Mouse (Mus musculus): ENCODE data around the gene Kcnj2. TPM values are rescaled to one million over a fixed set of nuclear protein-coding genes. Genes with fewer than 3 reads are reported as not detected.

Gene Kcnj2
- 2.0 TPM for polyA plus RNA-seq (2012; fragmentation: generic; extraction: Trizol)

DNA sequence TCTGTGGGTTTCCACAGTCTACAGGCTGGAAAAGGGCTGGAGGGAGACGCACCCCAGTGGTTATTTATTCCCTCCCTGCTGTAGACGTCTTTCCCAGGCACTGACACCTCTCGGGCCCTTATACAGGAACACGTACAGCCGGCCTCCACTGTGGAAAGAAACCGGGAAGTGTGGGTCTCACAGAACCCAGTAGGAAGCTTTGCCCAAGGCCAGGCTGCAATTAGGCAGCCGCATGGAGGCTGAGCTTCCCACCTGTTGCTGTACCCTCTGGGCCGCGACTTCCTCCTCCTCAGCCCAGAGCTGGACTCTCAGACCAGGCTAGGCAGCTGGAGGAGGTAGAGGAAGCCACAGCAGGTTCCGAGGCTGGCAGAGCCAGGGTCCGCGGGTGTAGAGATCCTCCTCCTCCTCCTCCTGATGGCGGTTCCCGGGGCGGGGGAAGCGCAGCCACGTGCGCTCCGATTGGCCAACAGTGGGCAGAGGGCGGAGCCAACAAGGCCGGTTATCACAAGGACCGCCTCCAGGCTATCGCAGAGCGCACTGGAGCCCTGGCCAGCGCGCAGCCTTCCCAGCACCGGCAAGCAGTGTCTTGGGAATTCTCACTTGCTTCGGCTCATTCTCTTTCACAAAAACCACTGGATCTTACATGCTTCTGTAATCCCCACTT lies at the start of gene Kcnj2:
Gene Kcnj2 (plus strand): TSS at position 530 of the 664 bp plus-strand sequence.
- Histone ChIP-seq H3K4me2 (ENCODE audit: low read depth) (peak within 1 kb of the TSS; percentile 87), H3K4me3 (peak within 1 kb of the TSS; percentile 46), H3K27me3 (ENCODE audit: control insufficient read depth, insufficient read depth, insufficient read length) (no peaks in the 10 kb centered on the region), H3K36me3 (ENCODE audit: control insufficient read depth, insufficient read depth) (no peaks in the 10 kb centered on the region), H3ac (ENCODE audit: control insufficient read depth, insufficient read length) (no peak within 1 kb of the TSS), H3K79me2 (ENCODE audit: control insufficient read depth, insufficient read depth) (peaks cover 8% of the 10 kb centered on the region)
- TF ChIP-seq MAX (IDR thresholded peaks at IDR 0.05; ENCODE audit: low read depth) (no peak), SRF (IDR thresholded peaks at IDR 0.05; ENCODE audit: control insufficient read depth, insufficient read length, low read depth) (no peak), REST (IDR thresholded peaks at IDR 0.05; ENCODE audit: insufficient read depth, insufficient read length) (no peak), MYOG (IDR thresholded peaks at IDR 0.05; ENCODE audit: control insufficient read depth in 1 of 3, insufficient read depth in 1 of 3, insufficient read length in 2 of 3, low read depth in 2 of 3) (peak in 2 of 3 experiments; percentile 16 to 49), MYOD1 (IDR thresholded peaks at IDR 0.05; ENCODE audit: control insufficient read depth in 1 of 3, insufficient read length in 2 of 3, low read depth in 2 of 3) (peak; percentile 9 to 66 (median 58)), E2F4 (IDR thresholded peaks at IDR 0.05; ENCODE audit: insufficient read depth) (no peak), USF1 (IDR thresholded peaks at IDR 0.05; ENCODE audit: low read depth) (peak; percentile 46), POLR2A (IDR thresholded peaks at IDR 0.05; ENCODE audit: insufficient read length, low read depth) (peak; percentile 92), POLR2AphosphoS2 (IDR thresholded peaks at IDR 0.05; ENCODE audit: insufficient read length, low read depth) (peak; percentile 97), CEBPB (IDR thresholded peaks at IDR 0.05; ENCODE audit: insufficient read depth, poor library complexity, severe bottlenecking) (no peak)

DNA sequence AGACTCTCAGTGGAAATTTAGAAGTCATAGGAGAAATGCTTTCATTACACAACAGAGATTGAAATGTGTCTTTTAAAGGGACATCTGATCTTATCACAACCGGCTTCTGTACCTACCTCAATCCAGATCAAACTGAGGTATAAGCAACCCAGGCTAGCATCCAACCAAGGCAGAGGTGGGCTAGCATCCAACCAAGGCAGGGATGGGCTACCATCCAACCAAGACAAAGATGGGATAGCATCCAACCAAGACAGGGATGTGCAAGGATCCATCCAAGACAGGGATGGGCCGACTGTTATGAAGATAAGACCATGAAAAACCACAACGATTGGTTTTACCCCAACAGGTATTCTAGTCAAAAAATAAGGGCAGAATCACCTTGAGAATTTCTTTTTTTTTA lies 49.8 kb upstream of the Kcnj2 start:
- no peaks in the 10 kb centered on the region for H3K27me3 ChIP-seq (ENCODE audit: control insufficient read depth, insufficient read depth, insufficient read length)
- H3K4me2 ChIP-seq (ENCODE audit: low read depth), result no peak overlapping the region
- no peaks in the 10 kb centered on the region for H3K36me3 ChIP-seq (ENCODE audit: control insufficient read depth, insufficient read depth)
- no peak for TF ChIP-seq MAX (IDR thresholded peaks at IDR 0.05; ENCODE audit: low read depth)
- TF ChIP-seq E2F4 (IDR thresholded peaks at IDR 0.05; ENCODE audit: insufficient read depth), result no peak
- no peak for TF ChIP-seq TCF3 (IDR thresholded peaks at IDR 0.05; ENCODE audit: insufficient read length, low read depth)
- no peak for TF ChIP-seq TCF12 (IDR thresholded peaks at IDR 0.05; ENCODE audit: insufficient read depth, poor library complexity, severe bottlenecking)
- TF ChIP-seq POLR2A (IDR thresholded peaks at IDR 0.05; ENCODE audit: insufficient read length, low read depth), result no peak
- no peak for TF ChIP-seq USF1 (IDR thresholded peaks at IDR 0.05; ENCODE audit: low read depth)
- no peak for TF ChIP-seq CEBPB (IDR thresholded peaks at IDR 0.05; ENCODE audit: insufficient read depth, poor library complexity, severe bottlenecking)
- no peak for TF ChIP-seq REST (IDR thresholded peaks at IDR 0.05; ENCODE audit: insufficient read depth, insufficient read length)
- no peak for TF ChIP-seq POLR2AphosphoS2 (IDR thresholded peaks at IDR 0.05; ENCODE audit: insufficient read length, low read depth)
- no peak for TF ChIP-seq MYOG (IDR thresholded peaks at IDR 0.05; ENCODE audit: control insufficient read depth in 1 of 3, insufficient read depth in 1 of 3, insufficient read length in 2 of 3, low read depth in 2 of 3)
- no peak for TF ChIP-seq SRF (IDR thresholded peaks at IDR 0.05; ENCODE audit: control insufficient read depth, insufficient read length, low read depth)
- TF ChIP-seq MYOD1 (IDR thresholded peaks at IDR 0.05; ENCODE audit: control insufficient read depth in 1 of 3, insufficient read length in 2 of 3, low read depth in 2 of 3), result no peak
- H3K79me2 ChIP-seq (ENCODE audit: control insufficient read depth, insufficient read depth), result no peaks in the 10 kb centered on the region
- H3ac ChIP-seq (ENCODE audit: control insufficient read depth, insufficient read length), result no peak overlapping the region
- no peak overlapping the region for H3K4me3 ChIP-seq

DNA sequence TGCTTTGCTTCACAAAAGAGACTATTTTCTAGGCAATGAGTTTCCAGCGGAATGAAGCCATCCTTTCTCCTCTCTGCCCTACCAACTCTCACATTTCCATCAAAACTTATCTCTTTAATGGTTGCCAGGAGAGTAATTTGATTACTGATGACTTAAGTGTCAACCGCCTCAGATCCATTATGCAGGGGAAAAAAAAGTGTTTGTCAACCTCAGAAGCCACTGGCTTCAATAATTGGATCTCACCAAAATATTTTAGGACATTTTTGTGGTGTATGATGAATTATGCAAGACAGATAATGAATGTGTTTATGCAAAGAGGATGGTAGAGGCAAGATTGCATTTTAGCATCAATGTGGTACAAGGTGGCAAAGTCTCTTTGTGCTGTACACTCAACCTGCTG lies 45.8 kb upstream of the Kcnj2 start:
- no peak overlapping the region for H3K4me2 ChIP-seq (ENCODE audit: low read depth)
- no peak overlapping the region for H3K4me3 ChIP-seq
- no peaks in the 10 kb centered on the region for H3K27me3 ChIP-seq (ENCODE audit: control insufficient read depth, insufficient read depth, insufficient read length)
- H3K36me3 ChIP-seq (ENCODE audit: control insufficient read depth, insufficient read depth), result no peaks in the 10 kb centered on the region
- TF ChIP-seq USF1 (IDR thresholded peaks at IDR 0.05; ENCODE audit: low read depth), result no peak
- TF ChIP-seq MYOD1 (IDR thresholded peaks at IDR 0.05; ENCODE audit: control insufficient read depth in 1 of 3, insufficient read length in 2 of 3, low read depth in 2 of 3), result no peak
- no peak for TF ChIP-seq REST (IDR thresholded peaks at IDR 0.05; ENCODE audit: insufficient read depth, insufficient read length)
- no peak for TF ChIP-seq POLR2A (IDR thresholded peaks at IDR 0.05; ENCODE audit: insufficient read length, low read depth)
- TF ChIP-seq E2F4 (IDR thresholded peaks at IDR 0.05; ENCODE audit: insufficient read depth), result no peak
- TF ChIP-seq MAX (IDR thresholded peaks at IDR 0.05; ENCODE audit: low read depth), result no peak
- TF ChIP-seq MYOG (IDR thresholded peaks at IDR 0.05; ENCODE audit: control insufficient read depth in 1 of 3, insufficient read depth in 1 of 3, insufficient read length in 2 of 3, low read depth in 2 of 3), result no peak
- no peak for TF ChIP-seq TCF3 (IDR thresholded peaks at IDR 0.05; ENCODE audit: insufficient read length, low read depth)
- H3K79me2 ChIP-seq (ENCODE audit: control insufficient read depth, insufficient read depth), result no peaks in the 10 kb centered on the region
- H3ac ChIP-seq (ENCODE audit: control insufficient read depth, insufficient read length), result no peak overlapping the region

DNA sequence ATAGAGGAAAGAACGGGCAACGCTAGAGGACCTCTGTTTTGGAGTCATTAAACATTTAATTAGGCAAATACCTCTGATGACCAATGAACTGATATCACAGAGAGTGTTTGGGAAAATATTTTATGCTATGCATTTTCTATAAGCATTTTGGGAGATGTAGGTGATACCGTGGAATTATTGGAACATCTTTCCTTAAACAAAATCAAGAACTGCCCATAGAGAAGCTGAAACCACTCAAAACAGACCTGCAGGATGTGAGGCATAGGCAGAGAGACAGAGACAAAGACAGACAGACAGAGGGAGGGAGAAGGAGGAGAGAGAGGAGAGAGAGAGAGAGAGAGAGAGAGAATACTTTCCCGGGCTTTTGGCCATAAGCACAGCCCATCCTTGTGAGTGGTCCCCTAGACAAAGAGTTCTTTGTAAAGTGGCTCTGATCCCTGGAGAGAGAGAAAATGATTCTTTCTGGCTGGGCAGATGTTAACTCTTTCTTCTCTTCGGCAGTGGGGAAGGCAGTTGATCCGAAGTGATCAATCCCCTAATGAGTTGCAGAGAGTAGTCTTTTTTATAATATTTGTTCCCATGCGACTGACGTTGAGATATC lies 43.2 kb upstream of the Kcnj2 start:
- no peaks in the 10 kb centered on the region for H3K36me3 ChIP-seq (ENCODE audit: control insufficient read depth, insufficient read depth)
- TF ChIP-seq REST (IDR thresholded peaks at IDR 0.05; ENCODE audit: insufficient read depth, insufficient read length) (no peak), MAX (IDR thresholded peaks at IDR 0.05; ENCODE audit: low read depth) (no peak), MYOG (IDR thresholded peaks at IDR 0.05; ENCODE audit: control insufficient read depth in 1 of 3, insufficient read depth in 1 of 3, insufficient read length in 2 of 3, low read depth in 2 of 3) (no peak), POLR2AphosphoS2 (IDR thresholded peaks at IDR 0.05; ENCODE audit: insufficient read length, low read depth) (no peak), TCF3 (IDR thresholded peaks at IDR 0.05; ENCODE audit: insufficient read length, low read depth) (no peak), USF1 (IDR thresholded peaks at IDR 0.05; ENCODE audit: low read depth) (no peak), TCF12 (IDR thresholded peaks at IDR 0.05; ENCODE audit: insufficient read depth, poor library complexity, severe bottlenecking) (no peak), E2F4 (IDR thresholded peaks at IDR 0.05; ENCODE audit: insufficient read depth) (no peak), MYOD1 (IDR thresholded peaks at IDR 0.05; ENCODE audit: control insufficient read depth in 1 of 3, insufficient read length in 2 of 3, low read depth in 2 of 3) (no peak), SRF (IDR thresholded peaks at IDR 0.05; ENCODE audit: control insufficient read depth, insufficient read length, low read depth) (no peak), CEBPB (IDR thresholded peaks at IDR 0.05; ENCODE audit: insufficient read depth, poor library complexity, severe bottlenecking) (no peak), POLR2A (IDR thresholded peaks at IDR 0.05; ENCODE audit: insufficient read length, low read depth) (no peak)
- H3ac ChIP-seq (ENCODE audit: control insufficient read depth, insufficient read length), result no peak overlapping the region
- no peaks in the 10 kb centered on the region for H3K27me3 ChIP-seq (ENCODE audit: control insufficient read depth, insufficient read depth, insufficient read length)
- H3K4me3 ChIP-seq, result no peak overlapping the region
- no peak overlapping the region for H3K4me2 ChIP-seq (ENCODE audit: low read depth)
- H3K79me2 ChIP-seq (ENCODE audit: control insufficient read depth, insufficient read depth), result no peaks in the 10 kb centered on the region

All from myocyte (in vitro differentiated cells).